Mouse (Mus musculus) thymus, postnatal 10 days (tissue): Measurements from ENCODE around the gene Stom.

Experiments
- DNase-seq, 2 experiments: peaks; one replicate each; pipeline ENCODE4 v3.0.0; 2021; ENCODE audit warnings: low spot score in 2 of 2

The Stom gene

GRCm38 (mm10) chr2:35336388-35337280 lies at the start of gene Stom:
TSS of gene Stom (minus strand) at chr2:35336976.
- DNase-seq, result peak; percentile 98 to 100

- DNase-seq, result no peak
These were observed 48.7 kb upstream of the Stom start for GRCm38 (mm10) chr2:35385441-35385871.

DNA sequence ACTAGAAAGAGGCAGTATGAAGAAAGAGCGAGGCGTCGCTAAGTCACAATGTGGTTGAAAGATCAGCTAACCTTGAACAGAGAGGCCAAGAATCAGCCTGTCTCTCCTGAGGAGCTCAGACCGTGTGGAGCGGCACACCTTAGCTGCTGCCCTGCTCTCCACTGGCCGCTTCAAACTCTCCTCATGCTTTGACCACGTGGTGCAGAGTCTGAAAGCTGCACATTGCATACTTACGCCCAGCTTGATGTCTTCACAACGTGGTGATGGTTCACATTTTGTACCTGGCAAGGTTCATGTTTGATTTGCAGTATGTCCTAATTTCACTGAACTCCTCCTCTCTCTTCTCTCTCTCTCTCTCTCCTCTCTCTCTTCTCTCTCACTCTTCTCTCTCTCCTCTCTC lies 42.5 kb upstream of the Stom start:
- DNase-seq, result no peak

DNA sequence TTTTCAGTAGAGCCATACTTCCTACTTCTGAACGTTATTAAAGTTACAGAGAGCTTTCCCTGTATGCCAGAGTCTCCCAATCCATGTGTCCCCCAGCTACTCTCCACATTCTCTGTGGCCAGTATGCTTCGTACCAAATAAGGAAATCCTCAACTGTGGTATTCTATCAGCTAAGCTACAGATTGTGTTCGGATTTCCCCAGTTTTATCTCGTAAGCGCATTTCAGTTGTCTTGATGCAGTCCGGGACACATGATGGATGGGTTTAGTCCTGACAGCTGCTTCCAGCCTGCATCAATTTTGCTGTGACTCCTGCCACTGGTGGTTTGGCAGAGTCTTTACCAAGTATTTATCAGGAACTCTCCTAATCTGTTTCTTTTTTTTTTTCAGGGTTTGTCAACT lies 40.8 kb upstream of the Stom start:
- no peak for DNase-seq

GRCm38 (mm10) chr2:35373003-35373402 lies 36.2 kb upstream of the Stom start:
- DNase-seq, result peak in 1 of 2 experiments; percentile 46

DNA sequence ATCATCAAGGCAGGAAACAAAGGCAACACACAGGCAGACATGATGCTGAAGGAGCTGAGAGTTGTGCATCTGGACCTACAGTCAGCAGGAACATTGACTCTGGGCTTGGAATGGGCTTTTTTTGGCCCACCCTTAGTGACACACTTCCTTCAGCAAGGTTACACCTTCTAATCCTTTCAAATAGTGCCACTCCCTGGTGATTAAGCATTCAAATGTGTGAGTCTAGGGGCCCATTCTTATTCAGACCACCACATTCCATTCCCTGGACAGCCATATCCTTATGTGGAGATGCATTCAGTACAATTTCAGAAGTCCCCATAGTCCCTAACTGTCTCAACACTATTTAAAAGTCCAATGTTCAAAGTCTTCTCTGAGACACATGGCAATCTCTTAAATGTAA lies 33.9 kb upstream of the Stom start:
- no peak for DNase-seq

DNA sequence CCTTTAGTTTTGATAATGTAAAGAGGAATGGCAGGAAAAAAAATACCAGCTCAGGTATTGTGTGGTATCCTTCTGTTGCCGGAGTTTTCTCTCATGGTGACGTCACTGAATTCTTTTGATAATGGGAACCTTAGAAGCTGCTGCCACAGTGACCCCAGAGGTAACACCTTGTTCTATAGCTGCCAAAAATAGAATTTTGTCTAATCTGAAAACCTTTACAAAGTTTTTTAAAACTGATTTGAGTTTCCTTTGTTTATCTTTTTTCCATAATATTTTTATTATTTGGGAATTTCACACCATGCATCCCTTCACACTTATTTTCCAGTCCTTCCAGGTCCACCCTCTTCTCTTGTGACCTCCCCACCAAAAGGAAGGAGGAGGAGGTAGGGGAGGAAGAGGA lies 30.9 kb upstream of the Stom start, which contains the start of gene 4930568D16Rik:
Gene 4930568D16Rik, minus strand, starts transcription at position 101 of the 400 bp plus-strand sequence.
- no peak for DNase-seq

- peak in 1 of 2 experiments; percentile 25 for DNase-seq
These were observed 12.4 kb upstream of the Stom start for GRCm38 (mm10) chr2:35349184-35349583.

DNA sequence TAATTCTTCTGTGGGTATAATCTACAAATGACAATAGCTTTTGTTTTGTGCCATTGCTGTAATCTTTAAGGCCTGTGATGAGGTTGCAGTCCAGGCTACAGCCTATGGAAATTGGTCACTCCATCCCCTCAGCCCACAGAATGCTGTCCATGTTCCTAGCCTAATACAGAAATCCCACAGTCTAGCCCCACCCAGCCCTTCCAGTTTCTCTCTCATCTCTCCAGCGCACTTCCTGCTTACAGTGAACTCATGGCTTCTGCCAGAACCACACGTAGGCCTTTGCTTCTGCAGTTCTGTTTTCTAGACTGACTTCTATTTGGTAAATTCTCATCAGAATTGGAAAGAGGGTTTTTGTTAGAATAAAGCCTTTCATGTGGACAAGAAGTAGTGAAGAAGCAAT lies 9.2 kb upstream of the Stom start:
- DNase-seq, result no peak

- DNase-seq, result no peak
These were observed 5.8 kb upstream of the Stom start for GRCm38 (mm10) chr2:35342605-35343004.

GRCm38 (mm10) chr2:35338707-35339106 lies 1.9 kb upstream of the Stom start:
- DNase-seq, result no peak

GRCm38 (mm10) chr2:35338036-35338435 lies 1.3 kb upstream of the Stom start:
- DNase-seq, result no peak

GRCm38 (mm10) chr2:35337419-35337818 lies 643 bp upstream of the Stom start:
- no peak for DNase-seq

DNA sequence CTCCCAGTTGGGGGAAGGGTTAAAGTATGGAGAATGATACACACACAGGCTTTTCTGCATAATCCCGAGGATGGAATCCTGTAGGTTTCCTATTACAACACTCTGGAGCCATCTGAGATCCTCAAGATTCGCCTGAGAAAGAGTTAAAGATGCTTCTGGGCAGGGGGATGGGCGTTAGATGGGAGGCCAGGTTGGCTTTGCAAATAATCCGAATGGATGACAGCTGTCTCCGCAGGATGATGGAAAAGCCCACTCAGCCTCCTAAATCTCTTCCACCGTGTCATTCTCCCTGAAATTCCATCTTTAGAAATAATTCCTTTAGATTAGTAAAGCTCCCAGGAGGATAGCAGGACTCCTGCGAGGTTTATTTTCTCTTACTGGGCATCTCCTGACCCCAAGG lies 1.2 kb downstream of the Stom start:
- DNase-seq, result no peak

DNA sequence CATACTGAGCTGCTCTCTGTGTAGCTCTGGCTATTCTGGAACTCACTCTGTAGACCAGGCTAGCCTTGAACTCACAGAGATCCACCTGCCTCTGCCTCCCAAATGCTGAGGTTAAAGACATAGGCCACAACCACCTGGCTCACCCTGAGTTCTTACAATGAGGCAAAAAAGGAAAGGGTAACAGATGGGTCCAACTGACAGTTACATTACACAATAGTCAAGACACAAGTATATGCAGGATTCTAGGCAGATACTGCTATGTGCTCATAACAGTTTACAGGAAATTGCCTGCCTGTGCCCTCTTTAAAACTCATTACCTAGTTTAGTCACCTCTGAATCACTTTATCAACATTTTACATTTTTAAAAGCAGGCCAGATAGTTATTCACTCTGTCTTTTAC lies 3.1 kb downstream of the Stom start:
- no peak for DNase-seq

- no peak for DNase-seq
These were observed 5.6 kb downstream of the Stom start for GRCm38 (mm10) chr2:35331205-35331604.

DNA sequence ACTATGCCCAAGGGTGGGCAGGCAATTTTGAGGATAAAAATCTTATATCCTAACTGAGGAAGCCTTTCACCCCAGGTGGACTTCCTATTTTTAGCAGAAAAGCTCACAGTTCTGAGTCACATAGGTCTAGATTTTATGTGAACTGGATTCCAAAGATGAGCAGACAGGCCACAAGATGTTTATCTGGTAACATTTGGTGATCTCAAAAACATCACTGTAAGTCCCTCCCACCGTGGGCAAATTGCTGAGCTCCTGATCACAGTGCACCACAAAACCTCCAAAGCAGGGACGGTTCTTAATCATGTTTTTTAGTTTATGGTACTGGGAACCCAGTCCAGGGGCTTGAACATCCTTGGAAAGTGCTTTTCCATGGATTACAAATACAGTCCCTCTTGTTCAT lies 7.7 kb downstream of the Stom start:
- DNase-seq, result no peak

GRCm38 (mm10) chr2:35328064-35328792 lies 8.5 kb downstream of the Stom start:
- no peak for DNase-seq

- DNase-seq, result no peak
These were observed 9.2 kb downstream of the Stom start for GRCm38 (mm10) chr2:35327583-35327982.

GRCm38 (mm10) chr2:35326931-35327330 lies 9.8 kb downstream of the Stom start:
- DNase-seq, result no peak

DNA sequence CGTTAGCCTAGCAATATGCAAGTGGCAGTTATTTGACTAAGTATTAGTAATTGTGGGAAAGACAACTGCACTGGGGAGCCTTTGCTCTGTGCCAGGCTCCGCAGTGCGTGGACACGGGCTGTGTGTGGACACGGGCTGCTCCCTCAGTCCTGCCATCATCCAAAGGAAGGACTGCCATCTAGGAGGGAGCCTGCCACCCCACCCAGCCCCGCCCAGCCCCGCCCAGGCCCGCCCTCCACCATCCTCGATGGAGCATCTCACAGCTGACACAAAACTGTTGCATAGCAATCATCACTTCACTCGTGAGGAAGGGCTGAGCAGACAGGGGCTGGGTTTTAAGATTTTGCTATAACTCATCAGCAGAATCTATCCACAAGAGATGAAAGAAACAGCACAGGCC lies 10.8 kb downstream of the Stom start:
- DNase-seq, result no peak

DNA sequence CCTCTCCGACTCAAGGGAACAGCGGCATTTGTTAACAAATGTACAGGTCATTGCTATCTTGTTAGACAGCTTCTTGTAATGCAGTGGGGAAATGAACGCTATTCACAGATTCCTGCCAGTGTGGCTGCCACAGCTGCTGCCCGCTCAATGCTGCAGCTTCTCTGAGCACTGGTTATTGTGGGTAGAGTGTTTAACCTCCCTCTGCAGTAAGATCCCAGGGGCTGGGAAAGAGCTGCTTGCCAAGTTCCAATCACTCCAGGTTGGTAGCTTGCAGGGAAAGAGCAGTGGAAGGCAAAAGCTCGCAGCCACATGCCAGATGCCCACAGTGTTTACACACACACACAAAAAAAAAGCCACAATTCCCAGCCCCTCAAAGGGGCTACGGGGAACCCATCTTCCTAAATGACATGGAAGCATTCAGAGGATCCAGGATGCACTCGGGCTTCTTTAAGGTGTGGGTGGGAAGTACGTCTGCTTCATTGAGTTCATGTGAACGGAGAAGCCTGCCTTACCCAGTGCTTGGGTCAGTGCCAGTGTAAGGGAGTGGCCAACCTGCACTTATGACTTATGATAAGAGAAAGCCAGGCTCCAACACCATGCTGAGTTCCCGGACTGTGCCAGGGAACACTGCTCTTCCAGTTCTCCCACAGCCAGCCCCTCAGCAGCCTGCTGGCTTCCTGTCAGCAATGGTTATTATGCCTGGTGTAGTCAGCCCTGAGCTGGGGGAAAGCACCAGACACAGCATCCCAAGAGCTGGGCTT lies 14.2 kb downstream of the Stom start:
- no peak for DNase-seq
